Comparison of ENCODE assay signal across 19 mouse cellular contexts in the genomic region with DNA sequence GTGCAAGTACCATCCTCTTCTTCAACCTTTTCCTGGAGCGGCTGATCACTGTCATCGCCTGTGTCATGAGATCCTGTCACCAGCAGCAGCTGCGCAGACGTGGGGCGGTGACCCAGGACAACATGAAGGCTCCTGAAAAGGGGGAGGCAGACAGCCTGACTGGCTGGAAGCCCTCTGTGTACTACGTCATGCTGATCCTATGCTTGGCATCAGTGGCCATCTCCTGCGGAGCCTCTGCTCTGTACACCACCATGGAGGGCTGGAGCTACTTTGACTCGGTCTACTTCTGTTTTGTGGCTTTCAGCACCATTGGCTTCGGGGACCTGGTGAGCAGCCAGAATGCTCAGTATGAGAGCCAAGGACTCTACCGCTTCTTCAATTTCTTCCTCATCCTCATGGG. TPM values are rescaled to one million over a fixed set of nuclear protein-coding genes. Genes with fewer than 3 reads are reported as not detected.
DNase-seq lines count a peak whose midpoint lies in the region; ATAC-seq lines count a peak whose summit lies in the region.
"Had no signal": no experiment of that assay in that cellular context is flagged by ENCODE, and none has a peak within 500 bp of the region (broad histone marks: within the 10 kb centered on the region; RNA-seq: fewer than 3 reads in every experiment).

No protein-coding gene starts in this region.

- ATAC-seq in embryonic facial prominence, embryonic 14.5 days (ENCODE audit: low read depth), result 0 out of 2 replicates have a peak, but pooled peaks have one; percentile 12
- ATAC-seq: forebrain, embryonic 14.5 days; forebrain, embryonic 16.5 days had no signal

- H3K27ac ChIP-seq in embryonic facial prominence, embryonic 14.5 days (replicated peaks; ENCODE audit: low read depth, low read length), result no peak overlapping the region
- no peak overlapping the region for H3K27ac ChIP-seq in embryonic facial prominence, embryonic 10.5 days (replicated peaks)
- H3K27ac ChIP-seq: embryonic facial prominence, embryonic 12.5 days; embryonic facial prominence, embryonic 15.5 days; forebrain, embryonic 10.5 days; forebrain, embryonic 12.5 days had no signal

- intact Hi-C loops in left cerebral cortex, postnatal 4 days (cut with DNase I), result no loop called here
- intact Hi-C loops in left cerebral cortex, postnatal 14 days (cut with DNase I), result no loop called here

- H3K4me3 ChIP-seq in embryonic facial prominence, embryonic 14.5 days (ENCODE audit: low read depth, low read length), result no peak overlapping the region
- H3K4me3 ChIP-seq in embryonic facial prominence, embryonic 10.5 days, result no peak overlapping the region
- H3K4me3 ChIP-seq: embryonic facial prominence, embryonic 12.5 days; embryonic facial prominence, embryonic 15.5 days; erythroblast, embryonic 14.5 days; forebrain, embryonic 10.5 days; forebrain, embryonic 12.5 days had no signal

- DNase-seq in cerebellum, postnatal 14 days, result peak; percentile 22 to 27
- DNase-seq in cerebellum, adult 11-12 months, result no peak
- DNase-seq in embryonic facial prominence, embryonic 14.5 days (ENCODE audit: low spot score), result no peak
- DNase-seq in embryonic facial prominence, embryonic 10.5 days (ENCODE audit: low spot score), result no peak
- DNase-seq in heart, adult 11 months, result peak; percentile 85
- DNase-seq in heart, adult 8-10 months (ENCODE audit: low spot score), result no peak
- DNase-seq in left cerebral cortex, postnatal 4 days, result peak; percentile 24
- DNase-seq in left cerebral cortex, postnatal 14 days (ENCODE audit: low spot score in 2 of 2), result no peak
- DNase-seq: cerebellum, adult 11 months; cerebellum, adult 2 months; cerebellum, postnatal 36 days; embryo, embryonic 11 days had no signal

- no peaks in the 10 kb centered on the region for H3K9me3 ChIP-seq in embryonic facial prominence, embryonic 14.5 days (ENCODE audit: control insufficient read depth, low read length)
- no peaks in the 10 kb centered on the region for H3K9me3 ChIP-seq in embryonic facial prominence, embryonic 10.5 days
- H3K9me3 ChIP-seq: embryonic facial prominence, embryonic 12.5 days; embryonic facial prominence, embryonic 15.5 days; forebrain, embryonic 10.5 days; forebrain, embryonic 12.5 days had no signal

- no peak overlapping the region for H3K4me2 ChIP-seq in embryonic facial prominence, embryonic 14.5 days (ENCODE audit: low read depth, low read length)
- H3K4me2 ChIP-seq: embryonic facial prominence, embryonic 12.5 days; embryonic facial prominence, embryonic 15.5 days; forebrain, embryonic 12.5 days had no signal

- H3K9ac ChIP-seq in embryonic facial prominence, embryonic 14.5 days (ENCODE audit: low read depth, low read length), result no peak overlapping the region
- H3K9ac ChIP-seq: embryonic facial prominence, embryonic 12.5 days; embryonic facial prominence, embryonic 15.5 days; forebrain, embryonic 12.5 days had no signal

- no peaks in the 10 kb centered on the region for H3K27me3 ChIP-seq in embryonic facial prominence, embryonic 14.5 days (replicated peaks; ENCODE audit: control insufficient read depth, insufficient read depth, low read length)
- no peaks in the 10 kb centered on the region for H3K27me3 ChIP-seq in embryonic facial prominence, embryonic 10.5 days (replicated peaks; ENCODE audit: low read depth, poor library complexity, severe bottlenecking)
- H3K27me3 ChIP-seq: embryonic facial prominence, embryonic 12.5 days; embryonic facial prominence, embryonic 15.5 days; forebrain, embryonic 12.5 days had no signal

- 82% methylated on average over 10 of the region's 10 CpGs for WGBS in embryonic facial prominence, embryonic 14.5 days
- WGBS in embryonic facial prominence, embryonic 10.5 days, result 90% methylated on average over 10 of the region's 10 CpGs

- H3K4me1 ChIP-seq in embryonic facial prominence, embryonic 14.5 days (ENCODE audit: control insufficient read depth, insufficient read depth, low read length), result no peaks in the 10 kb centered on the region
- H3K4me1 ChIP-seq in embryonic facial prominence, embryonic 10.5 days, result no peaks in the 10 kb centered on the region
- H3K4me1 ChIP-seq: embryonic facial prominence, embryonic 12.5 days; embryonic facial prominence, embryonic 15.5 days; forebrain, embryonic 10.5 days; forebrain, embryonic 12.5 days had no signal

- no peaks in the 10 kb centered on the region for H3K36me3 ChIP-seq in embryonic facial prominence, embryonic 14.5 days (ENCODE audit: control insufficient read depth, insufficient read depth, low read length)
- H3K36me3 ChIP-seq in embryonic facial prominence, embryonic 10.5 days (replicated peaks), result no peaks in the 10 kb centered on the region
- H3K36me3 ChIP-seq: embryonic facial prominence, embryonic 12.5 days; embryonic facial prominence, embryonic 15.5 days; forebrain, embryonic 10.5 days; forebrain, embryonic 12.5 days had no signal

RNA-seq across cellular contexts. Expression of gene Psmc1, which starts 48.9 kb away (rescaled TPM):
- 241 and 249 TPM in 2 replicates for polyA plus RNA-seq in embryonic facial prominence, embryonic 14.5 days (2014; fragmentation: Nextera tagmentation; extraction: Ambion mirVana)
- polyA plus RNA-seq in embryonic facial prominence, embryonic 10.5 days (2016; fragmentation: Nextera tagmentation; extraction: Ambion mirVana), result 392 and 405 TPM in 2 replicates
- 100 to 1,000 TPM; 125 to 153 (median 140) TPM for total RNA-seq in heart, adult 8-10 months (2022)
- 100 to 1,000 TPM; 184 to 191 TPM for total RNA-seq in left cerebral cortex, postnatal 4 days (2021)
- total RNA-seq in left cerebral cortex, postnatal 14 days (2021), result 100 to 1,000 TPM; 191 to 192 TPM

Comparison
In these comparisons a context has a peak if more than half of its experiments do, and no peak if none do; other contexts are left out.
1. DNase-seq: peak in cerebellum, postnatal 14 days (2 of 2), heart, adult 11 months (single experiment) and left cerebral cortex, postnatal 4 days (single experiment); none in cerebellum, adult 11-12 months (single experiment), embryonic facial prominence, embryonic 14.5 days (single experiment), embryonic facial prominence, embryonic 10.5 days (single experiment), heart, adult 8-10 months (single experiment) and left cerebral cortex, postnatal 14 days (0 of 2).